Mouse (Mus musculus): Measurements from ENCODE around the gene Cops9.

Gene Cops9

DNA sequence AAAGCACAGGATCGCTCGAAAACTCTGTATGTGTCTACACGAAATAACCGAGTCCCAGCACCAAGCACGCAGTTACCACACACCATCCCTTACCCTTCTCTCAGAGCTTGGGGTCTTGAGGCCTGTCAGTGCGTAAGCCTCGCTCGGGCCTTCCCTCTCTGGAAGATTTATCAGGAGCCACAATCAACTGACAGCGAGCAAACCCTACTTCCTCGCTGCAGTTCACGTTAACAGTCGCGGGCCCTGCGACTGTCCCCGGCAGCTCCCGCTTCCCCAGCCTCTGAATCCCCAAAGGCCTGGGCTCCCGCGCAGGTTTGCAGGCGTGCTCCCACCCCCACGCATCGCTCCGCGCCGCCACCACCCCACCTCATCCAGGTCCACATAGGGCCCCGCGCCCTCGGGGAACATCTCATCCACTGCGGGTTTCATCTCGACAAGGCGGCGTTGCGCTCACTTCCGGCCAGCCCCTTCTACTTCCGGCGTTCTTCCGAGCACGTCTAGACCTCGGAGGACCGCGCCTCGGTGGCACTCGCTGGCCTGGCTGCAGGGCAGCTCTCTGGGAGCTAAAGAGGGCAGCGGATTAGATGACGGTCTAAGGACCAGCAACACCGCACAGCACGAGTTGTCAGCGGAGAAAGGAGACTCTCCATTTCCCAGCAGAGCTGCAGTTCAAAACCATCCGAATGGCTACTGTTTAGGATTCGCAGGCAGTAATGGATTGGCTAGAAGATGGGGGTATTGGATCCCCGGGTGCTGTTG lies at the start of gene Cops9:
Gene Cops9 (minus strand): TSS at position 472 of the 759 bp plus-strand sequence.
- ATAC-seq (ENCODE audit: low TSS enrichment) = peak; percentile 86

- ATAC-seq (ENCODE audit: low TSS enrichment) = no peak
Measured at GRCm38 (mm10) chr1:92691166-92691844, 49.5 kb upstream of the Cops9 start.

DNA sequence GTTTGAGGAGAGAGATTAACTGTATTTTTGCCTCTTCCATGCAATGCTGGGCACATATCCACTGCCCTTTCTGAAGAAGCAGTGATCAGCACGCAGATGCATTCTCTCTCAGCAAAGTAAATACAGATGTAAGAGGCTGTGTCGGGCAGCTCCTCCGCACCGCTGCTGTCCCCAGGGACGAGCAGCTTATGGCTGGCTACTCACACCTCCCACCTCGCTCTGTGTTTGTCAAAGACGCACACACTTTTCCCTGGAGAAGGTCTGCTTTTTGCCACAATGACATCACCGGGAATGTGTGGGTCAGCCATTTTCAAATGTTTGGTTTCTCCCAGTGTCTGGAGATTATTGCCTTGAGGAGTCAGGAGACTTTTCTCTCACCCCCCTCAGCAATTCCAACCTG lies 45.2 kb upstream of the Cops9 start:
- 0 out of 2 replicates have a peak, but pooled peaks have one; percentile 17 for ATAC-seq (ENCODE audit: low TSS enrichment)

GRCm38 (mm10) chr1:92683151-92683550 lies 41.4 kb upstream of the Cops9 start:
- ATAC-seq (ENCODE audit: low TSS enrichment) = peak; percentile 81

GRCm38 (mm10) chr1:92680668-92681603 lies 39.2 kb upstream of the Cops9 start:
- ATAC-seq (ENCODE audit: low TSS enrichment) = no peak

DNA sequence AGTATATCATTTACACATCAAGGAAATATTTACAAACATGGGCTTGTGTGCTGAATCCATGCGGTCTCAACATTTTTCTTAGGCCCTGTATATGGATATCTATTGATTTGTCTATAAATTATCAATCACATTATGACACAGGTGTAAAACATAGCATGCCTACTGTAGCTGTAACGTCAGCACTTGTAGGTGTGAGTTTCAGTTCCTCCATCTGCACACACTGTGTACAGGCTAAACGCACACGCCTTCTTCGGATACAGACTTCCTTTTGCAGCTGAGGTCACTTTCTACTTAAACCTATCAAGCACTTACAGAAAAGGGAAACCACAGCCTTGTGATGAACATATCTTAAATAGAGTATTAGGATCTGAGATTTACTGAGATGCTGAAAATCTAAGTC lies 37.0 kb upstream of the Cops9 start:
- no peak for ATAC-seq (ENCODE audit: low TSS enrichment)

DNA sequence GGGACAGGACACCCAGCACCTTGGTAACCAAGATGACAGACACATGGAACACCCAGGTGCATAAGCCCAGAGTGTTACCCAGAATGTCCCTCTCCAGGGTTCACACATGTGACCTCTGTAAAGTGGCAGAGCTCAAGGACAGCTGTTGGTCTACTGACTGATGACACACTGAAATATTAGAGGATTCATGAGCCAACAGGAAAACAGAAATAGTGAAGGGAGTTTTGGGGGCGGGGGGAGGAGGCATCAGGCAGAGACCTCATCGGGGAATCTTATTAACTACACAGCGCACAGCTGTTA lies 34.8 kb upstream of the Cops9 start:
- no peak for ATAC-seq (ENCODE audit: low TSS enrichment)

- ATAC-seq (ENCODE audit: low TSS enrichment) = peak; percentile 78
Measured at GRCm38 (mm10) chr1:92675932-92676675, 34.3 kb upstream of the Cops9 start.

- no peak for ATAC-seq (ENCODE audit: low TSS enrichment)
Measured at GRCm38 (mm10) chr1:92673258-92673782, 31.5 kb upstream of the Cops9 start.

DNA sequence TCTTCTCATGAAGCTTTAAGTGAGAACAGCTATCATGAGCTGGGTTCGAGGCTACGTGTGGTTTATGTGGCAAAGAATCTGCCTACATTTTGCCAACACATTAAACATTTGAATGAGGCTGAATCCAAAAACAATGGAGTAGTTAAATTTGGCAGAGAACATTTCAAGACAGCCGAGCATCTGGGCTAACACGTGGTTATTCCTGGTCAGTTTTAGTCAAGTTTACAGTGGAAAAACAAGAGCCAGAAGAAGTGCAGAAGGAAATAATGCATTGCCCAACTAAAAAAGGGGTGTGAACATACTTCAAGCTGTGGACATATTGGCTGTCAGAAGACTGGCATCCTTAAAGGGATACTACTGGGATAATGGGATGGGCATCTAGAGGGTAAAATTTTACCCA lies 29.5 kb upstream of the Cops9 start:
- peak; percentile 34; the same call in 1 of the 2 replicates for ATAC-seq (ENCODE audit: low TSS enrichment)

GRCm38 (mm10) chr1:92669430-92669829 lies 27.6 kb upstream of the Cops9 start:
- ATAC-seq (ENCODE audit: low TSS enrichment) = no peak

GRCm38 (mm10) chr1:92667106-92667505 lies 25.3 kb upstream of the Cops9 start:
- ATAC-seq (ENCODE audit: low TSS enrichment) = no peak

DNA sequence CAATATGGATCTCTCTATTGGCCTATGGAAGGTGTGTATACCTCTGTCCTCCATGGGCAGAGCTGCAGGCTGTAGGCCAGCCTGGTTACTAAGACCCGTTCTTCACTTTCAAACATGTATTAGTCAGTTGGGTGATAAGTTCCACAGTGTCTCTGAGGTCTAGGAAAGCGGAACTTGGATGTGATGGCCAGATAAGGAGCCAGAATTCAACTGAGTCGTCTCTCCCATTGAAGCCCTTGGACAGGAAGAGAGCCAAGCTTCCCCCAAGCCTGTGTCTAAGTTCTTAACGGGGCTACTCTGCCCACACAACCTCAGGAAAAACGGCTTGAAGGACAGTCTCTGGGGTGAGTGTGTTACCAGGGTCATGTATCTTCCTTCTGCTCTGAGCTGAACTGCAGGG lies 17.6 kb upstream of the Cops9 start:
- ATAC-seq (ENCODE audit: low TSS enrichment) = no peak

GRCm38 (mm10) chr1:92657025-92657820 lies 15.4 kb upstream of the Cops9 start:
- ATAC-seq (ENCODE audit: low TSS enrichment) = no peak

DNA sequence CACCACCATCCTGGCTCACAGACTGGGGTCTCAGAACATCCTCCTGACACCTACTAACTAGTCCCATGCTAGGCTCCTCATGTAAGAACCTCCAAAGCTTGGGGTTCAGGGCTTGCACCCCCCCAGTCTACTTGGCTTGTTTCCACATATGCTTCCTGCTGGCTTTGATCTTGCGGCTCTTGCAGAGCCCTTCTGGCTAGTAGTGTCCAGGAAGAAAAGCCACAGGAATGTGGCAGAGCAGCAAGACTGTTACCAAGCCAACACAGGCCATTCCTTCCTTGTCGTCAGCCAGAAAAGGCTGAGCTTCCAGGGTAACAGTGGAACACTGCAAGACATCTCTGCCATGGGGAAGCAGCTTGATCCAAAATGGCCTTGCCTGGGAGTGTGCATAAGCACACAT lies 12.9 kb upstream of the Cops9 start:
- ATAC-seq (ENCODE audit: low TSS enrichment) = no peak

- peak; percentile 68 for ATAC-seq (ENCODE audit: low TSS enrichment)
Measured at GRCm38 (mm10) chr1:92653179-92653578, 11.4 kb upstream of the Cops9 start.

DNA sequence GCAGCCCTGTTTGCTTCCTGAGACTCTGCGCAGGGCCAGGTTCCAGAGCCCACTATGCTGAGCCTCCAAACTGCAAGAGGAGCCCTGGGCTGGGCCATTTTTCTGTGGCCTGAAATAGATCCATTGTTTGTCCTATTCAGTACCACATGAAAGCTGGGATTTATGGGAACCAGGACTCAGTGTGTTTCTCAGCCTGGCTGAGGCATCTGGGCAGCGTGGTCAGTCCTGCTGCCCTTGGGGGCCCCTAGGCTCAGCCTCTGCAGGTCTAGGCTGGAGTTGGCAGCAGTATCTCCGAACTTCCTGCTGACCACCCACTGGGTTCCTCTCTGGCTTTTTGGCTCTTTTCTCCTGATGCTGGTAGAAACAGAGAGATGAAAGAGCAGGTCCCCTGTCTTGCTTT lies 9.7 kb upstream of the Cops9 start:
- no peak for ATAC-seq (ENCODE audit: low TSS enrichment)

DNA sequence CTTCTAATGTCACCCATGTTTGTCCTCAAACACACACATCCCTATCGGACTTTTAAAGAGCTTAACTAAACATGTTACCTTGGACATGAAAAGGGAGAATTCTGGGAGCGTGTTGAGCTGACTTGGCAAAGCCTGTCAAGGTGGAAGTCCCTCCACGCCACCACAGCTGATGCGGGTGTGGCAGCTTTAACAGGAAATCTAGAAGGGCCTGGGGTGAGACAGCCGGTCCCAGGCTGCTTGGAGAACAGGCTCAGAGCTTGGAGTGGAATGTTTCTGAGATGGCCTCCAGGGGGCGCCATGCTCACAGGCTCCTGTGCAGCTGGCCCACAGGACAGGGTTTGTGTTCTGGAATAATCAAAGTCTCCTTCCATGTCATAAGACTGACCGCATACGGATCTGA lies 6.9 kb upstream of the Cops9 start, which contains the start of gene Otos:
Gene Otos (minus strand): TSS at position 169 of the 400 bp plus-strand sequence.
- peak; percentile 70 for ATAC-seq (ENCODE audit: low TSS enrichment)

DNA sequence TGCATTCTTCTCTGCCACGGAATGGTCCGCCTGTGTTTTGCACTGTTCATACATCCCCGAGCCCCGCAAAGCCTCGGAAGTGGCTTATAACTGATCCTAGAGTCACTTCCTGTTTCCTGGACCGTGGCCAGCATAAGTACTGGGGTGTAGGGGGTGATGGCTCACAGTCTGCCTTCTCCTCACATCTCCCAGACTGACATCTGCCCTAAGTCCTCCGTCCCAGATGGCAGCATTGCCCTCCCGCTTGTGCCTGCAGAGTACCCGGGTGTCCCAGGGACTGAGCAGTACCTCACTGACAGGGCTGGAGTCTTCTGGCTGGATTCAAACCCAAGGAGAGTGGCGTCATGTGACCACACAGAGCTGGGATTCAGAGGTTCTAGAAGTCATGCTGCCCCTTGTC lies 6.4 kb upstream of the Cops9 start:
- ATAC-seq (ENCODE audit: low TSS enrichment) = no peak

DNA sequence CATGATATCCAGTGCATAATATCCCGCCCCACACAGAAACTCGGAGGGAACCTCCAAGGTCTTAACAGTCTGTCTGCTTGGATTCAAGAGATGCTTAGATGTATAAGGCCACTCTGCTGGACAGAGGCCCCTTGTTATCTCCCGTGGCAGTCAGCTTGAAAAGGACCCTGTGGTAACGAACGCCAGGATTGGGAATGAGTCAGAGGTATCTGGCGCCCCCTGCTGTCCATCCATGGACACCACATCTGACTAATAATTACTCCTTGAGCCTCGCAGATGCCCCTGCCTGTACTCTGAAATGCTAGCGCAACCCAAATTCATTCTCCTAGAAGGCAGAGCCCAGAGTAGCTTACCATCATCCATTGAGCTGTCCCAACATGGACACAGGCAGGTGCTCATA lies 6.0 kb upstream of the Cops9 start:
- peak; percentile 45; the same call in 1 of the 2 replicates for ATAC-seq (ENCODE audit: low TSS enrichment)

Data from frontal cortex, adult (tissue).